Mouse (Mus musculus) left cerebral cortex, postnatal 36 days (tissue): ENCODE measurements around the gene Gramd1b. TPM values are rescaled to one million over a fixed set of nuclear protein-coding genes. Genes with fewer than 3 reads are reported as not detected.

Experiments used
- DNase-seq, 2 experiments: peaks; one replicate each; pipeline ENCODE4 v3.0.0; 2021 to 2022; ENCODE audit warnings: low spot score in 2 of 2, mixed read lengths in 1 of 2
- intact Hi-C: fragments of 180-260 bp; cut with DNase I; formaldehyde crosslinking; loops from one replicate; pipeline ENCODE4 v1.15.1; 2025
- total RNA-seq, 2 experiments: library from RNA; stranded (reverse); gene quantifications; 2 replicates each; pipeline ENCODE4 v1.2.3; 2021

Gramd1b gene
- total RNA-seq, 2 experiments from 2014 or later = 146 to 182 TPM

- DNase-seq = no peak
- intact Hi-C loops = no loop called here
Observed at GRCm38 (mm10) chr9:40353596-40353995, 177.6 kb downstream of the Gramd1b start.

- intact Hi-C loops = no loop called here
- DNase-seq = peak; percentile 55 to 65
Observed at GRCm38 (mm10) chr9:40350640-40351039, 180.5 kb downstream of the Gramd1b start.

- intact Hi-C loops = no loop called here
Observed at GRCm38 (mm10) chr9:40350052-40350451, 181.1 kb downstream of the Gramd1b start.

GRCm38 (mm10) chr9:40349554-40349953 is 181.6 kb downstream of the Gramd1b start:
- intact Hi-C loops = loop anchor here (5.0 kb wide), 1 partner anchor 33 kb away; no protein-coding TSS in a partner anchor
- no peak for DNase-seq

More at GRCm38 (mm10) chr9:40350052-40350451, 181.1 kb downstream of the Gramd1b start:
- DNase-seq = no peak

GRCm38 (mm10) chr9:40348714-40349233 is 182.4 kb downstream of the Gramd1b start:
- no peak for DNase-seq
- intact Hi-C loops = loop anchor here (5.0 kb wide), 1 partner anchor 34 kb away; no protein-coding TSS in a partner anchor

- intact Hi-C loops = loop anchor here (5.0 kb wide), 1 partner anchor 36 kb away; no protein-coding TSS in a partner anchor
- DNase-seq = peak; percentile 77 to 81
Observed at GRCm38 (mm10) chr9:40346232-40346984, 184.8 kb downstream of the Gramd1b start.

GRCm38 (mm10) chr9:40345493-40346231 is 185.5 kb downstream of the Gramd1b start:
- intact Hi-C loops = loop anchor here (5.0 kb wide), 1 partner anchor 37 kb away; no protein-coding TSS in a partner anchor
- peak; percentile 59 to 60 for DNase-seq

GRCm38 (mm10) chr9:40344801-40345492 is 186.2 kb downstream of the Gramd1b start:
- peak in 1 of 2 experiments; percentile 65 for DNase-seq

GRCm38 (mm10) chr9:40343828-40344227 is 187.4 kb downstream of the Gramd1b start:
- intact Hi-C loops = no loop called here
- DNase-seq = peak; percentile 65 to 69

More at GRCm38 (mm10) chr9:40344801-40345492, 186.2 kb downstream of the Gramd1b start:
- intact Hi-C loops = loop anchor here (5.0 kb wide), 1 partner anchor 37 kb away; no protein-coding TSS in a partner anchor

- intact Hi-C loops = no loop called here
- DNase-seq = no peak
Observed at GRCm38 (mm10) chr9:40343053-40343652, 188.0 kb downstream of the Gramd1b start.

GRCm38 (mm10) chr9:40342101-40342500 is 189.1 kb downstream of the Gramd1b start:
- intact Hi-C loops = no loop called here
- peak in 1 of 2 experiments; percentile 40 for DNase-seq

- DNase-seq = peak in 1 of 2 experiments; percentile 42
- intact Hi-C loops = no loop called here
Observed at GRCm38 (mm10) chr9:40339578-40339977, 191.6 kb downstream of the Gramd1b start.

GRCm38 (mm10) chr9:40337131-40337820 is 193.9 kb downstream of the Gramd1b start:
- intact Hi-C loops = no loop called here
- DNase-seq = no peak

- intact Hi-C loops = no loop called here
- no peak for DNase-seq
Observed at GRCm38 (mm10) chr9:40336701-40337100, 194.5 kb downstream of the Gramd1b start.

- intact Hi-C loops = loop anchor here (5.0 kb wide), 2 partner anchors 43 to 58 kb away; no protein-coding TSS in a partner anchor
- no peak for DNase-seq
Observed at GRCm38 (mm10) chr9:40334617-40335016, 196.6 kb downstream of the Gramd1b start.

GRCm38 (mm10) chr9:40333649-40334396 is 197.4 kb downstream of the Gramd1b start:
- peak; percentile 78 to 85 for DNase-seq
- intact Hi-C loops = loop anchor here (5.0 kb wide), 2 partner anchors 43 to 58 kb away; no protein-coding TSS in a partner anchor
